Mouse (Mus musculus): ENCODE results near the gene Svop. TPM values are rescaled to one million over a fixed set of nuclear protein-coding genes. Genes with fewer than 3 reads are reported as not detected.

Gene Svop
- polyA plus RNA-seq, 1 experiment from 2014 or later, result 102 TPM

GRCm38 (mm10) chr5:114057129-114057731, 34.1 kb downstream of the Svop start:
- no peak for ATAC-seq
- Histone ChIP-seq H3K4me3 (replicated peaks; ENCODE audit: low read length) (no peak overlapping the region), H3K4me1 (replicated peaks; ENCODE audit: control insufficient read depth, insufficient read depth, low read length) (peaks cover 2% of the 10 kb centered on the region; the same call in 1 of the 2 replicates), H3K27ac (ENCODE audit: low read length) (no peak overlapping the region), H3K36me3 (ENCODE audit: control insufficient read depth, insufficient read depth) (peaks cover 9% of the 10 kb centered on the region; the same call in 1 of the 2 replicates), H3K27me3 (replicated peaks; ENCODE audit: control insufficient read depth, insufficient read depth, low read length) (no peaks in the 10 kb centered on the region), H3K9ac (replicated peaks; ENCODE audit: low read depth, low read length) (no peak overlapping the region), H3K9me3 (ENCODE audit: control insufficient read depth, low read length) (no peaks in the 10 kb centered on the region), H3K4me2 (ENCODE audit: low read length) (no peak overlapping the region)
- WGBS, result 63% methylated on average over 9 of the region's 9 CpGs

GRCm38 (mm10) chr5:114052246-114052761, 39.1 kb downstream of the Svop start:
- Histone ChIP-seq H3K4me1 (replicated peaks; ENCODE audit: control insufficient read depth, insufficient read depth, low read length) (peaks cover 2% of the 10 kb centered on the region; the same call in 1 of the 2 replicates), H3K9me3 (ENCODE audit: control insufficient read depth, low read length) (no peaks in the 10 kb centered on the region), H3K4me3 (replicated peaks; ENCODE audit: low read length) (no peak overlapping the region), H3K4me2 (ENCODE audit: low read length) (no peak overlapping the region), H3K36me3 (ENCODE audit: control insufficient read depth, insufficient read depth) (peaks cover 11% of the 10 kb centered on the region), H3K9ac (replicated peaks; ENCODE audit: low read depth, low read length) (no peak overlapping the region), H3K27me3 (replicated peaks; ENCODE audit: control insufficient read depth, insufficient read depth, low read length) (no peaks in the 10 kb centered on the region), H3K27ac (ENCODE audit: low read length) (no peak overlapping the region)
- 24% methylated on average over 9 of the region's 9 CpGs for WGBS
- ATAC-seq, result no peak

- Histone ChIP-seq H3K9ac (replicated peaks; ENCODE audit: low read depth, low read length) (no peak overlapping the region), H3K36me3 (ENCODE audit: control insufficient read depth, insufficient read depth) (peaks cover 13% of the 10 kb centered on the region), H3K4me1 (replicated peaks; ENCODE audit: control insufficient read depth, insufficient read depth, low read length) (no peaks in the 10 kb centered on the region), H3K27ac (ENCODE audit: low read length) (no peak overlapping the region), H3K27me3 (replicated peaks; ENCODE audit: control insufficient read depth, insufficient read depth, low read length) (no peaks in the 10 kb centered on the region), H3K9me3 (ENCODE audit: control insufficient read depth, low read length) (no peaks in the 10 kb centered on the region), H3K4me2 (ENCODE audit: low read length) (no peak overlapping the region), H3K4me3 (replicated peaks; ENCODE audit: low read length) (no peak overlapping the region)
- ATAC-seq, result no peak
- WGBS, result 52% methylated on average over 12 of the region's 12 CpGs
Observed at GRCm38 (mm10) chr5:114048731-114049308, 42.5 kb downstream of the Svop start.

- Histone ChIP-seq H3K27me3 (replicated peaks; ENCODE audit: control insufficient read depth, insufficient read depth, low read length) (no peaks in the 10 kb centered on the region), H3K4me3 (replicated peaks; ENCODE audit: low read length) (no peak overlapping the region), H3K27ac (ENCODE audit: low read length) (no peak overlapping the region), H3K9me3 (ENCODE audit: control insufficient read depth, low read length) (no peaks in the 10 kb centered on the region), H3K36me3 (ENCODE audit: control insufficient read depth, insufficient read depth) (peaks cover 16% of the 10 kb centered on the region), H3K4me2 (ENCODE audit: low read length) (no peak overlapping the region), H3K9ac (replicated peaks; ENCODE audit: low read depth, low read length) (no peak overlapping the region), H3K4me1 (replicated peaks; ENCODE audit: control insufficient read depth, insufficient read depth, low read length) (no peaks in the 10 kb centered on the region)
- 90% methylated on average over 5 of the region's 5 CpGs for WGBS
- no peak for ATAC-seq
Observed at GRCm38 (mm10) chr5:114047182-114047581, 44.2 kb downstream of the Svop start.

GRCm38 (mm10) chr5:114046604-114047003, 44.8 kb downstream of the Svop start:
- Histone ChIP-seq H3K36me3 (ENCODE audit: control insufficient read depth, insufficient read depth) (peaks cover 16% of the 10 kb centered on the region), H3K27me3 (replicated peaks; ENCODE audit: control insufficient read depth, insufficient read depth, low read length) (no peaks in the 10 kb centered on the region), H3K9me3 (ENCODE audit: control insufficient read depth, low read length) (no peaks in the 10 kb centered on the region), H3K4me2 (ENCODE audit: low read length) (no peak overlapping the region), H3K4me1 (replicated peaks; ENCODE audit: control insufficient read depth, insufficient read depth, low read length) (no peaks in the 10 kb centered on the region), H3K27ac (ENCODE audit: low read length) (no peak overlapping the region), H3K9ac (replicated peaks; ENCODE audit: low read depth, low read length) (no peak overlapping the region), H3K4me3 (replicated peaks; ENCODE audit: low read length) (no peak overlapping the region)
- no peak for ATAC-seq
- WGBS, result 43% methylated on average over 3 of the region's 3 CpGs

GRCm38 (mm10) chr5:114046151-114046550, 45.2 kb downstream of the Svop start:
- Histone ChIP-seq H3K27me3 (replicated peaks; ENCODE audit: control insufficient read depth, insufficient read depth, low read length) (no peaks in the 10 kb centered on the region), H3K4me3 (replicated peaks; ENCODE audit: low read length) (no peak overlapping the region), H3K27ac (ENCODE audit: low read length) (no peak overlapping the region), H3K9me3 (ENCODE audit: control insufficient read depth, low read length) (no peaks in the 10 kb centered on the region), H3K36me3 (ENCODE audit: control insufficient read depth, insufficient read depth) (peaks cover 16% of the 10 kb centered on the region), H3K9ac (replicated peaks; ENCODE audit: low read depth, low read length) (no peak overlapping the region), H3K4me2 (ENCODE audit: low read length) (no peak overlapping the region), H3K4me1 (replicated peaks; ENCODE audit: control insufficient read depth, insufficient read depth, low read length) (no peaks in the 10 kb centered on the region)
- 83% methylated on average over 3 of the region's 3 CpGs for WGBS
- no peak for ATAC-seq

- ATAC-seq, result no peak
- no peak overlapping the region for H3K4me3 ChIP-seq (replicated peaks; ENCODE audit: low read length)
- 76% methylated on average over 1 of the region's 1 CpGs for WGBS
- H3K9me3 ChIP-seq (ENCODE audit: control insufficient read depth, low read length), result no peaks in the 10 kb centered on the region
- no peaks in the 10 kb centered on the region for H3K27me3 ChIP-seq (replicated peaks; ENCODE audit: control insufficient read depth, insufficient read depth, low read length)
- H3K9ac ChIP-seq (replicated peaks; ENCODE audit: low read depth, low read length), result no peak overlapping the region
- H3K4me2 ChIP-seq (ENCODE audit: low read length), result no peak overlapping the region
- H3K36me3 ChIP-seq (ENCODE audit: control insufficient read depth, insufficient read depth), result peaks cover 10% of the 10 kb centered on the region
- no peaks in the 10 kb centered on the region for H3K4me1 ChIP-seq (replicated peaks; ENCODE audit: control insufficient read depth, insufficient read depth, low read length)
- no peak overlapping the region for H3K27ac ChIP-seq (ENCODE audit: low read length)
Observed at GRCm38 (mm10) chr5:114045134-114045533, 46.2 kb downstream of the Svop start.

GRCm38 (mm10) chr5:114043800-114044199, 47.6 kb downstream of the Svop start:
- H3K4me1 ChIP-seq (replicated peaks; ENCODE audit: control insufficient read depth, insufficient read depth, low read length), result no peaks in the 10 kb centered on the region
- no peaks in the 10 kb centered on the region for H3K9me3 ChIP-seq (ENCODE audit: control insufficient read depth, low read length)
- H3K27me3 ChIP-seq (replicated peaks; ENCODE audit: control insufficient read depth, insufficient read depth, low read length), result no peaks in the 10 kb centered on the region
- 80% methylated on average over 4 of the region's 4 CpGs for WGBS
- H3K27ac ChIP-seq (ENCODE audit: low read length), result no peak overlapping the region
- H3K36me3 ChIP-seq (ENCODE audit: control insufficient read depth, insufficient read depth), result peaks cover 11% of the 10 kb centered on the region
- no peak overlapping the region for H3K4me3 ChIP-seq (replicated peaks; ENCODE audit: low read length)
- ATAC-seq, result no peak
- no peak overlapping the region for H3K9ac ChIP-seq (replicated peaks; ENCODE audit: low read depth, low read length)
- no peak overlapping the region for H3K4me2 ChIP-seq (ENCODE audit: low read length)

- no peak overlapping the region for H3K27ac ChIP-seq (ENCODE audit: low read length)
- H3K4me2 ChIP-seq (ENCODE audit: low read length), result no peak overlapping the region
- no peaks in the 10 kb centered on the region for H3K9me3 ChIP-seq (ENCODE audit: control insufficient read depth, low read length)
- no peak for ATAC-seq
- H3K4me3 ChIP-seq (replicated peaks; ENCODE audit: low read length), result no peak overlapping the region
- H3K9ac ChIP-seq (replicated peaks; ENCODE audit: low read depth, low read length), result no peak overlapping the region
- WGBS, result 19% methylated on average over 15 of the region's 15 CpGs
- no peaks in the 10 kb centered on the region for H3K27me3 ChIP-seq (replicated peaks; ENCODE audit: control insufficient read depth, insufficient read depth, low read length)
- peaks cover 13% of the 10 kb centered on the region for H3K36me3 ChIP-seq (ENCODE audit: control insufficient read depth, insufficient read depth)
- no peaks in the 10 kb centered on the region for H3K4me1 ChIP-seq (replicated peaks; ENCODE audit: control insufficient read depth, insufficient read depth, low read length)
Observed at GRCm38 (mm10) chr5:114041327-114041930, 49.9 kb downstream of the Svop start.

All from forebrain, embryonic 16.5 days (tissue).